Mouse (Mus musculus) fibroblast of lung, adult 2 months (primary cell): Measurements from ENCODE around the gene 9130409I23Rik.
"Not testable (repeated sequence)": the region's sequence is repeated elsewhere in the genome, so short reads cannot be mapped to it uniquely, and the experiment has no call there.

Experiments used
- DNase-seq: peaks from one replicate; pipeline ENCODE4 v3.0.0-alpha.2; 2011; ENCODE audit warnings: low read depth

The 9130409I23Rik gene

DNA sequence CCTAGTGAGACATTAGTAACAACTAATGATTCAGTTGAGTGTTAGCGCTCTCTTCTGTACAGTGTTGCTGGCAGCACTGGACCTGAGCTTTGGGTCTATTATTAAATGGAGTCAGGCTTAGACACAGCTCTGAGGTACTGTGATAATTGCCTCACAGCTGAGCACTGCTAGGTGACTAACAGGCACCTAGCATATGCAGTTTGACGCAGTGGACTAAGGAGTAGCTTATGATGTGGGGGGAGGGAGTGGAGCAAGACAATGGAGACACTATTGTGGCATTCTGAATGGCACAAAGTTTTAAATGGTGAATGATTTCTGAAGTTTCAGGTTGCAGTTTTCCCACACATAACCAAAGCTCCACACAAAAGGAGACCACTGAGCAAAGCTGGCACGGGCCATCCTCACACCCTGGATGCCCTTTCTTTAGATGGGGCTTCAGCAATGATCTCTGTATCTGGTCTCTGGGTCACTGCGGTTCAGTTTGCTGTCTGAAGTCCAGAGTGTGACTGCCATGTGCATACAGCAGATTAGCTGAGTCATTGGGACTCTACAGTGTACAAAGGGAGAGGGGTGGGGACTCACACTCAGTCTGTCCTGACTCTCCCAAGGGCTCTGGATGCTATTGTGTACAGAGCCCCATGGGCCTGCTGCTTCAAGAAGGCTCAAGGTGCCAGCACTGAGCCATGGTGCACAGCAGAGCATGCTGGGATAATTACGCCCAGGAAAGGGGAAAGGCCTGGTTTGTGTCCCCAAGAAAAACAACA lies 15.8 kb upstream of the 9130409I23Rik start:
- DNase-seq: not testable (repeated sequence)

DNA sequence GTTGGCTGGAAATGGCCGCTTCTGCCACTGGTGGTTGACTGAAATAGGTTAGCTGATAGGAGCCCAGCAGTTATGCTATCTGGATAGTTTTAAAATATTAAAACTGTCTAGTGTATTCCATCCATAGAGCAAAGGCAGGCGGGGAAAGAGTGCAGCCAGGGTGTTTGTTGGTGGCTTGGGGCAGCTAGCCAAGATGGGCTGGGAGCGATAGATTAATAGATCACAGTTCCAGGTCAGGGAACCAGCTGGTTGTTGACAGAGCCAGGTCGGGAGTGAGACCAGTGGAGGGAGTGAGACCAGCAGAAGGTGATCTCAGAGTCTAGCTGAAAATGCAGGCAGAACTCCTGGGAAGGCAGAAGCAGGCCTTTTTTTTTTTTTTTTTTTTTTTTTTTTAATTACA lies 13.4 kb upstream of the 9130409I23Rik start:
- DNase-seq: no peak

DNA sequence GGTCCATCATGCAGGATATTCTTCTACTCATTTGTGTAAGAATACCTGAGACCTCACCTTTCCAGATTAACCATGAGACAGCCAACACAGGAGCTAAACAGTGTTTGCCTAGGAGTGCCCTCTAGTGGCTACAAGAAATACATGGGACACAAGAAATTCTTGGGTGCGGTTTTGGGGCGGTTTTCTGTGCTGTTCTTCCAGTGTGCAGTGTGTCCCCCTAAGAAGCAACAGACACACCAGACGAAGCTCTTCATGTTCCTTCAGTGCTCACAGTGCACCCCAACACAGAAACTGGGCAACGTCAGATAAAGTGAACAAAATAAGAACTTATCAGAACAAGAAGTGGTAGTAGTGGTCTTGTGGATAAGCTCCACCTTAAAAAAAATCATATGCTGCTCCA lies 11.4 kb upstream of the 9130409I23Rik start:
- DNase-seq: no peak

DNA sequence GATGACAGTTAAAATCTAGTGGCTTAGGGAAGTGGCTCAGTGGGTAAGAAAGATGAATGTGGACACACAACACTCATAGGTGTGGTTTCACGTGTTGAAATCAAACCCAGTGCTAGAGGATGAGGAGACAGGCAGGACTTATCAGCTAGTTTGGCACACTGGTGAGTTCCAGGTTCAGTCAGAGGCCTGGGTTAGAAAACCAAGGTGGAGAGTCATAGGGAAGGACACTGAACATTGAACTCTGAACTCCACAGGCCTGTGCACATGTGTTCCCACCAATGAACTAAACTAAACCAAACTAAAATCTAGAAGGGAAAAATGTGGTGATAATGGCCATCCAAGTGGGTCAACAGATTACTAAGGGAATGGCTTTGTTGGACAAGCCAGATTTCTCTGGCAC lies 3.5 kb upstream of the 9130409I23Rik start:
- no peak for DNase-seq

DNA sequence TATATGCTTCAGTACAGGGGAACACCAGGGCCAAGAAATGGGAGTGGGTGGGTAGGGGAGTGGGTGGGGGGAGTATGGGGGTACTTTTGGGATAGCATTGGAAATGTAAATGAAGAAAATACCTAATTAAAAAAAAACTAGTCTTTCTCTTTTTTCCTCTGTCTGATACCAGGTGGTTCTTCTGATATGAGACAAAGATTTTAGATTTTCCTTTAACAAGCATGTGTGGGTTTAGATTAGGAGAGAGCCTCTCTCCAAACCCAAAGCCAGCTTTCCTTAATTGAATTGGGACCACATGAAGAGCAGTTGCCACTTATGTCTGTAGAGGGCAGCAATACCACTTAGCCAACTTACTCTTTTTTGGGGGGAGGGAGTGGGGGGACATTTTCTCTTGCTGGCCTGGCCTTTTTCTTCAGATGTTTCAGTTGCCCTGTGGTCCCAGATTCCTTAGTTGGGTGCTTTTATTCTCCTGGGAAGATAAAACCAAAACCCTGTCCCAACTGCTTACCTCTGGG lies 1.7 kb upstream of the 9130409I23Rik start:
- DNase-seq: no peak

DNA sequence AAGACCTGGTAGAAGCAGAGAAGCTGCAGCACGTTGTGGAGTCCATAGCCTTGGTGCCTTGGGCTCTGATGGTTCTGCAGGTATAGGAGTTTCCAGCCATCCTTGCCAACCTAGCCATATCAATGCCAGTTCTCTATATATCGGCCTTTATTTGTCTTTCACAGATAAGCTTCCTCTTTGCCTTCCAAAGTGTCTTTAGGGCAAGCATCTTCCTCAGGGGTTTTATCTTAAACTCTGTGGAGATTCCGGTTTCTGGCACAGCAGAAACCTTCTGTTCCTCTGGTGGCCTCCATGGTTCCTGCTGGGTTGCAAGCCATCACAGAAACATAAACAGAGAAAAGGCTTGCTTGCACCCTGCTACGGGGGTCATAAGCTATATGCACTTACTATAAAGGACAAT lies 1.9 kb downstream of the 9130409I23Rik start:
- DNase-seq: no peak

DNA sequence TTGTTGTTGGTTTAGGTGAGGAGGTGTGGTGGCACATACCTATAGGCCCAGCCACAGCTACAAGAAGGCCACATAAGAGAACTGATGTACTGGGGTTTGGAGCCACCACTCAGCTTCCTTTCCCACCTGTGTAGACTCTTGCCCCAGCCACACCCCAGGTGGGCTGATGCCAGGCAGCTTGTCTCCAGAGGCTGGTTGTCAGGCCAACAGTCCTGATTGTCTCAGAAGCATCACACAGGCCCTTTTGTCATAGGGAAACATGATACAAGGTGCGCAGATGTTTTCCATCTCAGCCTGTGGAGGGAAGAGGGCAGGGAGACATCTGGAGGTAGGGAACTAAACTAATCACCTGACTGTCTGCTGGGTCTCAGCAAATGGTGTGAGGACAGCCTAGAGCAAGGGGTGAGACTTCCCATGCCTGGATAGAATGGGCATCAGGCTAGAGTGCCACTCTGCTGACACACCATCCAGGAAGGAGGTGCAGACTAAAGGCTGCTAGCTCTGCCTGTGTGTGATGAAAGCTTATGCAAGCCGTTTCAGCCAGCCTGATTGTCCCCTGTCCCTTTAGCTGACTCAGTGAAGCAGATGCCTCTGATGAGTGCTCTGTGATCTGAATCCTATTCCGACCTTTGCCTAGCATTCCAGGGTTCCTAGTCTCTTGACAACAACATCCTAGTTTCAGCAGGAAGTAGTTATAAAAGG lies 10.9 kb downstream of the 9130409I23Rik start:
- DNase-seq: no peak

DNA sequence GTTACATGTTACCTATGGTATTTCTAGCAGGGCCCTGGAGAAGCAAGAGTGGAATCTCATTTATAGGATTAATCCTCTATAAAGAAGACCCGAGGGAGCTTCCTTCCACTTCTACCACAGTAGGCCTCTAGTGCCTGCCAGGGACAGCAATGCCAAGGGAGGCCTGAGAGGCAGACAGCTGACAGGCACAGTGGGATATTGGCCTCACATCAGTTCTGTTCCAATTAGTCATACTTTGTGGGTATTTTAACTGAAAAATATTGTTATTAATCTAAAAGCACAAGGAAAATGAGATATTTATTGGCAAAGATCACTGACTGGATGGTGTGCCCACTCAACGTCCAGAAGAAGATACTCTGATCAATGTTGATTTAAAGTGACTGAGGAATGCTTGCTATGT lies 13.0 kb downstream of the 9130409I23Rik start:
- no peak for DNase-seq

DNA sequence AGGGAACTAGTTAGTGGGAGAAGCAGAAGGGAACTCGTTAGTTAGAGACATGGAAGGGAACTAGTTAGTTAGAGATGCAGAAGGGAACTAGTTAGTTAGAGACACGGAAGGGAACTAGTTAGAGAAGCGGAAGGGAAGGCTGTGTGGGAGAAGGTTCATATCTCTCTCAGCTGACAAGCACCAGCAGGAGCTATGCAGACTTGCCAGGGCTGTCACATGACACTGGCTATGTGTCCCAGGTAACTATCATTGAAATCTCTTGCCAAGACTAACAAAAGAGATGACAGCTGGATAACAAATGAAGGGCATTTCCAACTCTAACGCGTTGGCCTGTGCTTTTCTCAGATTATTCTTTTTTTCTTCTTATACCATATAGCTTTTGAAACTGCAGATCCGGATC lies 13.6 kb downstream of the 9130409I23Rik start:
- DNase-seq: no peak

DNA sequence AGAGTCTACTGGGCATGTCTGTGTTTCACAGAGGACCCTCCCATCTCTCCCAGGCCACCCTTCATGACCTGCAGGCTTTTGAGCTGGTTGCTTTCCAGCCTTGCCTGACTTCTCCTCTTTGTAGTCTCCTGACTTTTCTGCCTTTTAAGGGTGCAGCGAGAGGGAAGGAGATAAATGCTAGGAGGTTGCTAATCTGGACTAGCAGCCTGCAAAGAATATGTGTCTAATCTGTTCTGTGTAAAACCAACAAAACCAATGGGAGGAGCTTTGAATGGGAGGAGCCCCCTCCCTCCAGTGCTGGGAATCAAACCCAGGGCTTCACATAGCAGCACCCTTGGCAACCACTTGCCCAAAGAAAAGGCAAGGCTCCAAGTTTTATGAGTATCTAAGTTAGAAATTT lies 17.3 kb downstream of the 9130409I23Rik start:
- DNase-seq: no peak

DNA sequence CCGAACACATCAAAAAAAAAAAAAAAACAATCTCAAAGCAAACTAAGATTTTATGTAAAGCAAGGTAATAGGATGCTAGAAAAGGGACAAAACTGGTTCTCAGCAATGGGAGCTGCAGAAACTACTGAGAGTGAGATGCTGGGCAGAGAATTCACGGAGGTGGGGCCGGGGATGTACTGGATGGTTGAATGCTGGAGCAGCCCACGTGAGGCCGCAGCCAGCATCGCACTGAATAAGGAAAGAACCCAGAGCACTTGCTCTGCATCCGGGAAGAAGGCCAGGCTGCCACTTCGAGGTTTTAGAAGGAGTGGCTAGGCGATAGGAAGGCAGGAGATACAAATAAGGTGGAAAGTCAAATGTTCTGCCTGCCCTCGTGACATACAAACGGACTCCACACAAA lies 18.6 kb downstream of the 9130409I23Rik start:
- DNase-seq: no peak

DNA sequence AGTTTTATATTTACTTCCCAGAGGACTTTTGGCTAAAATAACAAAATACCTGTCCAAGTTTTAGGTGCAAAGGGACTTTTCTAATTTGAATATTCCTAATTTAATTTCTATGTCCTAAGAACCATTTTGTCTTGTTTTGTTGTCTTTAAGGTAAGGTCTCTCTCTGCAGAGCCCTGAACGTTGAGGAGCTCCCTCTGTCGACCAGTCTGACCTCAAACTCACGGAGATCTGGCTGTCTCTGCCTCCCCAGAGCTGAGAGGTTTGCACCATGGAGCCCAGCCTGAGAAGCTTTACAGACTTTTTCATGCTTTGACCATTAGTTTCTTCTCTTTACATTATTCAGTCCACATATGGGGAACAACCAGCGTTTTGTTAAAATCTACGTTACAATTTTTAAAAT lies 22.0 kb downstream of the 9130409I23Rik start:
- no peak for DNase-seq

DNA sequence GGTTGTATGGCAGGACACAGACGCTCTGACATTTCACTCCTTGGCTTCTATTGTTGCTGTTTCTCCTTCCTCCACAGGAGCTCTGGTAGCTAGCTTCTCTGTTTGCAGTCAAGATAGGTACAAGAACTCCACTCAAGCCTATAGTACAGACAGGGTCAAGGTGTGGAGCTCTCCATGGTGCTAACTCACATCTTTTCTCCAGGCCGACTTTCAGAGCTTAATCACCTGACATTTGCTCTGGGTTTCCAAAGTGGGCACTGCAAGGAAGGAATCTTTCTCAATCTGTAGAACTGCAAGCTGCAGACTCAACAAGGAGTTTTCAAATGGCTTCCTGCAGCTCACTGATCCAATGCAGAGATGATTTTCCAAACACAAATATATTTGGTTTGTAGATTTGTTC lies 33.0 kb downstream of the 9130409I23Rik start:
- DNase-seq: no peak

DNA sequence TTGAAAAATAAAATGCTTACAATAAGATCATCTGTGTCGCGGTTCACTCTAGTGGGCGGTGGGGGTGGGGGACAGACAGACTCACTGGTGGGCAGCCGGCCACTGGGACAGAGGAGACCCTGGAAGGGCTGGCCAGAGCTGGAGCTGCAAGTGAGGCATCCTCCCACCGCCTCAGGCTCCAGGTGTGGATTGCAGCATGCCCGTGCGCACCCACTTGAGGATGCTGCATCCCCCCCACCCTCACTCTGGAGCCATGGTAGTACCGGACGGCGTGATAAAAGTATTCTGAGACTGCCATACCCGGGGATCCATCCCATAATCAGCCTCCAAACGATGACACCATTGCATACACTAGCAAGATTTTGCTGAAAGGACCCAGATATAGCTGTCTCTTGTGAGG lies 39.0 kb downstream of the 9130409I23Rik start:
- no peak for DNase-seq
